Mouse (Mus musculus) liver, embryonic 14.5 days (tissue): ENCODE data around the gene Nt5c. TPM values are rescaled to one million over a fixed set of nuclear protein-coding genes. Genes with fewer than 3 reads are reported as not detected.
"Not testable (repeated sequence)": the region's sequence is repeated elsewhere in the genome, so short reads cannot be mapped to it uniquely, and the experiment has no call there.

Experiments used
- ATAC-seq: fragments of 200-750 bp; cut with Nextera tagmentation; 2 replicates; pipeline ENCODE4 v1.8.0; 2017; ENCODE audit warnings: moderate number of reproducible peaks, mild to moderate bottlenecking, moderate library complexity; ENCODE audit not compliant: insufficient read depth
- DNase-seq, 3 experiments: peaks; one replicate each; pipeline ENCODE4 v3.0.0-alpha.2; 2012 to 2013; ENCODE audit warnings: low read depth in 3 of 3, low spot score in 3 of 3
- H3K27ac ChIP-seq: fragments of 300-500 bp; sonication (generic); 2 replicates; pipeline ENCODE4 v1.5.1; 2014; ENCODE audit warnings: moderate library complexity, mild to moderate bottlenecking, control low read depth, inconsistent platforms
- H3K27me3 ChIP-seq: fragments of 300-500 bp; sonication (generic); 2 replicates; pipeline ENCODE4 v1.6.1; 2014; ENCODE audit warnings: mild to moderate bottlenecking, low read length, moderate library complexity; ENCODE audit not compliant: control insufficient read depth, insufficient read depth
- H3K36me3 ChIP-seq: fragments of 300-500 bp; sonication (generic); replicated peaks from 2 replicates; pipeline ENCODE4 v1.6.1; 2014; ENCODE audit warnings: low read depth; ENCODE audit not compliant: control insufficient read depth, insufficient read depth
- H3K4me1 ChIP-seq, 2 experiments: fragments of 200-500 bp in 1 of 2; fragments of 300-500 bp in 1 of 2; sonication (generic) in 1 of 2; replicated peaks; 2 replicates each; pipeline ENCODE4 v1.6.1; 2012 to 2014; ENCODE audit warnings: antibody characterized with exemption in 1 of 2, inconsistent platforms in 1 of 2, low read length in 1 of 2; ENCODE audit not compliant: control insufficient read depth in 2 of 2, insufficient read depth in 2 of 2
- H3K4me2 ChIP-seq: fragments of 300-500 bp; sonication (generic); 2 replicates; pipeline ENCODE4 v1.6.1; 2014; ENCODE audit warnings: low read depth, mild to moderate bottlenecking, control low read depth, moderate library complexity
- H3K4me3 ChIP-seq, 2 experiments: fragments of 200-500 bp in 1 of 2; fragments of 300-500 bp in 1 of 2; sonication (generic) in 1 of 2; 2 replicates each; pipeline ENCODE4 v1.5.1; 2012 to 2014; ENCODE audit warnings: low read depth in 2 of 2, low read length in 2 of 2, mild to moderate bottlenecking in 2 of 2, control low read depth in 1 of 2, inconsistent platforms in 1 of 2, moderate library complexity in 1 of 2; ENCODE audit not compliant: insufficient read depth in 1 of 2
- H3K9ac ChIP-seq: fragments of 300-500 bp; sonication (generic); replicated peaks from 2 replicates; pipeline ENCODE4 v1.6.1; 2014; ENCODE audit warnings: mild to moderate bottlenecking, control low read depth, moderate library complexity
- H3K9me3 ChIP-seq: fragments of 300-500 bp; sonication (generic); 2 replicates; pipeline ENCODE4 v1.6.1; 2016; ENCODE audit warnings: low read length, mixed read lengths; ENCODE audit not compliant: control insufficient read depth
- CTCF ChIP-seq: IDR thresholded peaks from 2 replicates; pipeline ENCODE4 v1.5.1; 2016; ENCODE audit warnings: antibody characterized with exemption, low read depth, control low read depth
- EP300 ChIP-seq: IDR thresholded peaks from 2 replicates; pipeline ENCODE4 v1.6.1; 2016; ENCODE audit warnings: antibody characterized with exemption, low read depth
- WGBS: fragments of 180-500 bp; shearing (Covaris S2); extraction: QIAGEN DNeasy Blood & Tissue Kit; methylation state at CpG from one replicate; pipeline ENCODE4 v1.1.7; 2014; ENCODE audit not compliant: insufficient replicate concordance; 5-methylcytosine and 5-hydroxymethylcytosine counted together
- polyA plus RNA-seq, 2 experiments: library from polyadenylated mRNA; depleted of rRNA in 1 of 2; stranded (reverse) in 1 of 2; unstranded in 1 of 2; fragments of >200 nt; fragmentation: Nextera tagmentation in 1 of 2; extraction: Ambion mirVana in 1 of 2; gene quantifications; 2 replicates each; pipeline versions ENCODE4 v1.2.1 to v1.2.3; 2012 to 2014

Nt5c gene
- polyA plus RNA-seq, 2 experiments = 31.9 to 50.7 TPM

- Histone ChIP-seq H3K36me3 (peaks cover 32% of the 10 kb centered on the region), H3K4me1 (peaks cover 15 to 20% of the 10 kb centered on the region in 2 experiments), H3K27me3 (no peaks in the 10 kb centered on the region), H3K4me2 (peak overlapping the region; percentile 95), H3K9me3 (no peaks in the 10 kb centered on the region), H3K27ac (peak overlapping the region; percentile 87), H3K9ac (peak overlapping the region; percentile 99), H3K4me3 (peak overlapping the region; percentile 96 to 97)
- TF ChIP-seq EP300 = no peak
- TF ChIP-seq CTCF = no peak
- peak; percentile 38 to 55 (median 45) for DNase-seq
- WGBS = under 1% methylated on average over 76 of the region's 84 CpGs
- peak; percentile 75 for ATAC-seq
These were observed 43.9 kb upstream of the Nt5c start for GRCm38 (mm10) chr11:115535401-115536037.

GRCm38 (mm10) chr11:115534759-115535371, 43.2 kb upstream of the Nt5c start:
- TF ChIP-seq CTCF (no peak), EP300 (no peak)
- Histone ChIP-seq H3K36me3 (peaks cover 38% of the 10 kb centered on the region), H3K27me3 (no peaks in the 10 kb centered on the region), H3K27ac (peak overlapping the region; percentile 87), H3K4me2 (peak overlapping the region; percentile 95), H3K4me3 (peak overlapping the region; percentile 96 to 97), H3K4me1 (peaks cover 15 to 20% of the 10 kb centered on the region in 2 experiments), H3K9me3 (no peaks in the 10 kb centered on the region), H3K9ac (peak overlapping the region; percentile 99)
- ATAC-seq (no peak), DNase-seq (no peak)
- WGBS = 4% methylated on average over 11 of the region's 11 CpGs

GRCm38 (mm10) chr11:115526446-115526845, 34.8 kb upstream of the Nt5c start:
- not testable (repeated sequence) for H3K27me3 ChIP-seq, H3K4me2 ChIP-seq, ATAC-seq, H3K9ac ChIP-seq, H3K9me3 ChIP-seq, H3K27ac ChIP-seq, H3K4me3 ChIP-seq, H3K4me1 ChIP-seq, DNase-seq
- peaks cover 73% of the 10 kb centered on the region for H3K36me3 ChIP-seq
- WGBS = 72% methylated on average over 3 of the region's 3 CpGs

- TF ChIP-seq CTCF (no peak), EP300 (no peak)
- no peak overlapping the region for H3K4me2 ChIP-seq
- DNase-seq (no peak), ATAC-seq (no peak)
- H3K9ac ChIP-seq = no peak overlapping the region
- H3K4me1 ChIP-seq = no peaks in the 10 kb centered on the region
- peaks cover 48% of the 10 kb centered on the region for H3K36me3 ChIP-seq
- no peak overlapping the region for H3K27ac ChIP-seq
- H3K4me3 ChIP-seq = no peak overlapping the region
- H3K9me3 ChIP-seq = no peaks in the 10 kb centered on the region
- H3K27me3 ChIP-seq = no peaks in the 10 kb centered on the region
- whole genome bisulfite sequencing = 80% methylated on average over 2 of the region's 2 CpGs
These were observed 31.0 kb upstream of the Nt5c start for GRCm38 (mm10) chr11:115522703-115523102.

DNA sequence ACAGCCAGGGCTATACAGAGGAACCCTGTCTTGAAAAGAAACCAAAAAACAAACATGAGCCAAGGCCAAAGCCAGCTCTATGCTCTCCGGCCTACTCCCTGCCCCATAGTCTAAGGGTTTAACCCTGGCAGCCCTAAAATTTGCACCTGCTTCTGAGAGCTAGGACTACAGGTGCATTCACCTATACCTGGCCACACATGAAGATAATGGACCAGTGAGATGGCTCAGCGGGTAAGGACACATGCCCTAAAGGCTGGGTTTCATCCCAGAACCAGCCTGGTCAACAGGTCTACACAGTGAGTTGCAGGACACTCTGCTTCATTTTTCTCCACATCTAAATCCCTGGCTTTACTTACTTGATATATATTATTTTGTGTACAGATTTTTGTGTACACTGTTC, 30.6 kb upstream of the Nt5c start:
- Histone ChIP-seq H3K4me3 (no peak overlapping the region), H3K27me3 (no peaks in the 10 kb centered on the region), H3K9me3 (no peaks in the 10 kb centered on the region), H3K9ac (no peak overlapping the region), H3K4me1 (no peaks in the 10 kb centered on the region), H3K36me3 (peaks cover 44% of the 10 kb centered on the region), H3K27ac (no peak overlapping the region), H3K4me2 (no peak overlapping the region)
- no peak for TF ChIP-seq CTCF
- TF ChIP-seq EP300 = no peak
- WGBS = 88% methylated on average over 2 of the region's 2 CpGs
- DNase-seq = no peak
- no peak for ATAC-seq
